Mouse (Mus musculus) mature B cell (primary cell): ENCODE results near the gene Mrps24.

Source experiments
- in situ Hi-C: fragments of 300-500 bp; cut with MboI; formaldehyde crosslinking; loops from 2 replicates; pipeline ENCODE4 v1.14.3; 2019

Gene Mrps24

DNA sequence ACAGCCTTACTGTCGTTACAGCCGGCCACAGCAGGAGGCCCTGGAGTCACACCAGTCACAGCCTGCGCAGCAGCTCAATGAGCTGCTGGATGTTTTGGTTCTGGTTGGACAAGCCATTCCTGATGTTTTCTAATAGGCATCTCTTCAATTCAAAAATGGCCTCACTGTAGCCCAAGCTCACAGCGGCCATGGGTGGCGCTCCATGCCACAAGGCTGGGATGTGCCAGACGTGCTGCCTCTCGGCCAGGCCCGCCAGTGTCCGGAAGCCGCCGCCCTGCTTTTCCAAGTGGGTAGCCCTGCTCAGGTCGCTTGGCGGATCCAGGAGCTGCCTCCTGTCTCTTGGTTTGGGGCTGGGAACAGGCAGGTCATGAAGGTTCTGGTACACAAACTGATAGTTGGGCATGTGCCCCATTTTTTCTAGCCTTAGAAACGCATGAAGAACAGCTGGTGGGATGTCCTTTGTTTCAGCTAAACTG lies at the start of gene Mrps24:
Mrps24 (minus strand) TSS at position 51 of the 476 bp plus-strand sequence.
- in situ Hi-C loops, result no loop called here

DNA sequence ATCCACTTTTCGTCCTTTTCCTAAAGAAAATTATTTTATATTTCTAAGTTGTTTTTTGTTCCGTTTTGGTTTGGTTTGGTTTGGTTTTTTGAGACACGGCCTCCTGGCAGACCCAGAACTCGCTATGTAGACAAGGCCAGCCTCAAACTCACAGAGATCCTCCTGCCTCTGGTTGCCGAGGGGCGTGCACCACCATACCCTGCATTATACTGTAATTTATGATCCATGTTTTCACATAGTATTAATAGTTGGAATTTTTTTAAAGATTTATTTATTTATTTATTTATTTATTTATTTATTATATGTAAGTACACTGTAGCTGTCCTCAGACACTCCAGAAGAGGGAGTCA lies 47.1 kb upstream of the Mrps24 start:
- in situ Hi-C loops, result no loop called here

DNA sequence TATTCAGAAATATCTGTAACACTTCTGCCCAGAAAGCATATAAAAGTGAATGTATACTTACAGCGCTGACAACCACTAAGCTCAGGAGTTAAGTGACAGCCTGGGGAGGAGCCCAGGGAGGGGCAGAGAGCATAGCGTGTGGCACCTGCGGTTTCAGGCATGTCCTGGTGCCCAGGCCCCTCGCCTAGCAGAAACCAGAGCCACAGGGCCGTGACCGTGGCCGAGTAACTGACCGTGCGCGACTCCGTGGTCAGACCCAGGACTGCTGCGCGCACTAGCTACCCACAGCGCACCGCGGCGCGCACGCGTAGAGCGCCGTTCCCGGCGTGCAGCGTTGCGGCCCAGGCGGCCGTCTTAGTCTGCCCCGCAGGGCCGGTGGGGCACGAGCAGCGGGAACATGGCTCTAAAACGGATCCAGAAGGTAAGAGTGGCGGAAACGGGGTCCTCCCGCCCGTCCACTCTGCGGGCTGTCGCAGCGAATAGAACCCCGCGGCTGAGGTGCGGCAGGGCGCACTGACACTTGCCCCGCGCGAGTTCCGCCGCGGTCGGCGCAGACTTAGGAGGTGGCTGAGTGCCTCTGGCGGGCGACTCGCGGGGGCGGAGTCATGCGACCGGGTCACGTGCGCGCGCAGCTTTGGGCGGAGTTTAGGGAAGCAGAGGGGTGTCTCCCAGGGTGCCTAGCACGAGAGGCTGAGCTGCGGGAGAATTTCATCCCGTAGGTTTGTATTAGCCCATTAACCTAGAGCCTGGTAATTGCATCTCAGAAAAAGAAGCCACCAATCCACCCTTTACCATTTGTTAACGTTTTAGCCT lies 46.5 kb upstream of the Mrps24 start, which contains the start of gene Urgcp:
Urgcp (minus strand) TSS at position 557 of the 813 bp plus-strand sequence.
- in situ Hi-C loops, result no loop called here

DNA sequence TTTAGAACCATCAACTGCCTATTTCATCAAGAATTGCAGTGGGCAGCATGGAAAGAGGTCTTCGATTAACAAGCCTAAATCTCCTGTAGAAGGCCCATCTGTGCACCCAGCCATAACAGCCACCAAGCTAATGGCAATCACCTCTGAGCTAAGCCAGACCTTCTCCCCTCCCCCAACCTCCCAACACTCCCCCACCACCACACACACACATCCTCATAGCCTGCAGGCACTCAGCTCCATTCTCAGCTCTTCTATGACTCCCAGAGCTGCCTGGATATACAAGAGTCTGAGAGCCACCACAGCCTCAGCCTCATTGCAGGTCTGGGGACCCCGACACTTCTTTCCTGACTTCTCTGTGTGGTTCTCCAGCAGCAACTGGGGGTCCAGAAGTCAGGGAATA lies 38.3 kb upstream of the Mrps24 start:
- in situ Hi-C loops, result no loop called here

DNA sequence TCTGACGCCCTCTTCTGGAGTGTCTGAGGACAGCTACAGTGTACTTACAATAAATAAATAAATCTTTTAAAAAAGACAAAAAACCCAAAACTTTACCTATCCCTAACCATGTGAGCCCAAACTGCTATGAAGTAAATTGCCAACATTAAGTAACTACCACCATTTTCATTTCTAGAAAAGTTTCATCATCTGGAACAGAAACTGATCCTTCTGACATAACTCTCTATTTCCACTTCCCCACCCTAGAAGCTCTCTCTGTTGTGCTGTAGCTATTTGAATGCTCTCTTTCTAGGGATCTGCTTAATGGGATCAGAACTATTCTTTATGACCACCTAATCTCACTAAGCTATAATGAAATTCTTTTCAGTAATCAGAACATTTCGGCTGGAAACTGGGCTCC lies 29.5 kb upstream of the Mrps24 start:
- in situ Hi-C loops, result no loop called here

DNA sequence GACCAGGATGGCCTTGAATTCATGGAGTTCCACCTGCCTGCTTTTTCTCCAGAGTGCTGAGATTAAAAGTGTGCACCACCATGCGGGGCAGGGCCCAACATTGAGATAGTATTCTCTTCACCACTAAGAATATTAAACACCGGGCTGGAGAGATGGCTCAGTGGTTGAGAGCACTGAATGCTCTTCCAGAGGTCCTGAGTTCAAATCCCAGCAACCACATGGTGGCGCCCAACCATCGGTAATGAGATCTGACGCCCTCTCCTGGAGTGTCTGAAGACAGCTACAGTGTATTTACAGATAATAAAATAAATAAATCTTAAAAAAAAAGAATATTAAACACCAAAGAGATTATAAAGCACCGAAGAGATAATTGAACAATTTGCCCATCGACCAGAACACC lies 26.6 kb upstream of the Mrps24 start:
- in situ Hi-C loops, result no loop called here

DNA sequence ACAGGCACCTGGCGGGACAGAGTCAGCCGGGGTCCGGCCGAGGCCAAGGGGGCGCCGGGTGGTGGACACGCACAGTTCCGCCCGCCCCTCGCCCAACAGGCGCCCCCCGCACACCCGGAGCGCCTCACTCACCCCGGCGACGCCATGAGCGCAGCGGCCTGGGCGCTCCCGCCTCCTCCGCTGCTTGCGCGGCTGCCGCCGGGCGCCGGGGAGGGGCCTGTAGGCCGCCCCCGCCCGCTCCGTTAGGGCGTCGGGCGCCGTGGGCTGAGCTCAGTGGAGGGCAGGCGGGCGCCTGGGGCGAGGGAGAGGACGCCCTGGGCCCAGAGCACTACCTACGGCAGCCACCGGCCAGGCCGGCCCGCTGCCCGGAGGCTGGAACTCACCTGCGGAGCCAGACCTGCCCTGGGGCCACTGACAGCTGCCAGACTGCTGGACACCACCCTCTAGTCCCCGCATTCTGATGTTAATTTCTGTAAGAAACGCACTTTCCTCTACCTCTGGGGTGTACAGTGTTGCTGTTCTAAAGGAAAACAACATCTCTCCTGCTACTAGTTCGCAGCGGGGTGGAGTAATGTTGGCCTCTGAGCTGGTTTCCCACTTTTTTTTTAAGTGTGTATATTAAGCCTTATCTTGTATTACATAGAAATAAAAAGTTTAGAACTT lies 25.6 kb upstream of the Mrps24 start:
- in situ Hi-C loops, result no loop called here

DNA sequence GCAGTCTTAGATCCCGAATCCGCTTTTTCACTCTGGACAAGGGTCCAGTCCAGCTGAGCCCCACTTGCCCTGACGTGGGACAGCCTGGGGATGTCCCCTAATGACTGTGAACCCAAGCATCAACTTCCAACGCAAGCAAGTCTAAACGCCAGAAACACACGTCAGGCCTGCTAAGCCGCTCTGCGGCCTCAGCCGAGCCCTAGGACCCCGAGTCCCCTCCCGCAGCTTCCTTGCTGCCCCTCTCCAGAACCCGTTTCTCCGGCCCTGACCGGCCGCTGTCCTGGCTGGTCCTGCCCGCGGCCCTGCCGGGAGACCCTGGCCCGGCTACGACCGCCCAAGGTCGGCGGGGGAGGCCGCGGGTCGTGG lies 25.1 kb upstream of the Mrps24 start:
- in situ Hi-C loops, result no loop called here

DNA sequence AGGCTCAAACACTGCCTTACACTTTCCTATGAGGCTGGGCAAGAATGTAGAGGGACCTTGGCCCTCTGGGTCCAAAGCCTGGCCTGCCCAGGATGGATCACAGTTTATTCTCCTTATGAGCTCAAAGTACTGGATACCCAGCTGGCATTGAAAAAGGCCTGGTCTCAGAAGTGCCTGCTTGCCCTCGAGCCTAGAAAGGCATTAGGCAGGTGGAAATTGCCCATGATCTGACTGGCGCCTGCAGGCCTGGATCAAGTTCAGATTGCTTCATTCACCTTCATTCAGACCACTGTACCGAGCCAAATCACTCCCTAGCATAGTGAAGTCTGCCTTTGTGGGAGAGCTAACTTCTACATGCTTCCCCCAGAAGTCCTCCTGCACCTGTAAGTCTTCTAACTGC lies 24.4 kb upstream of the Mrps24 start:
- in situ Hi-C loops, result no loop called here

DNA sequence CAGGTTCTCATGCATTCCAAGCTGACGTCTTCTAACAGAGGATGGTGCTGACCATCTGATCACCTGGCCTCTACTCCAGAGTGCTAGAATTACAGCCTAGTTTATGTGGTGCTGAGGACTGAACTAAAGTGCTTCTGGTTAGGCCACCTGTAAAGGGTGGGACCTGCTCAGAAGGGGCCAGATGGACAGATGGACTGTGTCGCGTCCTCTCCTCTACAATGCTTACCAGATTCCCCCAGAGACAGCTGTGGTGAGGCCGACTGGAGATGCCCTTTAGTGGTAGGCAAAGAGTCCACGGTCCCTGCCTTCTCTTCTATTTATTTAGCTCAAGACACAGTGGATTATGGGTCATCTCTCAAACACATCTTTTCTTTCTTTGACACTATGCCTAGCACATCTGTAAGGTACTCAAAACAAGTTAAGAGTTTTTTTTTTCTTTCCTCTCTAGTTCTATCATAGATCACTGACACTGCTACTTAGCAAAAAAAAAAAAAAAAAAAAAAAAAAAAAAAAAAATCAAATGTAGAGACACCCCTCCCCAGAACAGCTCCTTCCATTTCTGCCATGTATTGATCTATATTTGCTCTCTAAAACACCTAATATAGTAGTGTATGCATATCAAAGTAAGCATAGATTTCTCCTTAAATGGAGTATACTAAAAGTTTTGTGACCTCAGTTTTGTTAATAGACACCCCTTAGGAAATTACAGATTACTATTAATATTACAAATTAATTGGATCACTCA lies 23.6 kb upstream of the Mrps24 start:
- in situ Hi-C loops, result no loop called here

DNA sequence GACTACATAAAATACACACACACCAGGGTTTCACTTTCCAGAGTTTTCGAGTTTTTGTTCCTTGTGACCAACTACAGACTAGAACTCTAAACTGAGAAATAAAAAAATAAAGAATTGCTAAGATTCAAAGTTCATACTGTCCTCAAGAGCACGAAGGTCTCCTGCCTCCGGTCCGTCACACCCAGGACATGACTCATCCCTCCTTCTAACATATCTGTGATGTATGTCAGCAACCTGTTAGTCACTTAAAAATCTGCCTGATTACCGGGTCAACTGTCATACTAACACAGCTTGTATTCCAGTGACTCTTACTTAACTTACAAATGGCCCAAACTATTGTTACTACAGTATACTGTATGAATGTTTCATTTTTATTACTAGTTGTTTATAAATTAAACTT lies 21.7 kb upstream of the Mrps24 start:
- in situ Hi-C loops, result no loop called here

DNA sequence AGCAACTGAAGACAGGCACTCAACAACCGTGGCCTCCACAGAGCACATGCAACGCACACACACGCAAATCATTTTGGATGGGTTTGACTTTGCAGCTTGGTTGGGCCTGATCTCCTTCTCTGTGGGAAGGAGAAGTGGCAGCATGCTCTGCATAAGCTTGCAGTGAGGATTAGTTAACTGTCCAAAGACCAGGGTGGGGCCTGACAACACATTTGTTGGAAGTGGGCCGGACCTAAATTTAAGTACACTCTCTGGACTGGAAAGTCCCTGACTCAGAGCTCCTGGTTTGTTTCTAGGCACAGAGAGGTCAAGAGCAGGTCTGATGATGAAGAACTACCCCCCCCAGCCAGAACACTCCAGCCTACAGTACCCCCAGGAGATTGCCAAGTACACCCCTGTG lies 18.8 kb upstream of the Mrps24 start:
- in situ Hi-C loops, result no loop called here

DNA sequence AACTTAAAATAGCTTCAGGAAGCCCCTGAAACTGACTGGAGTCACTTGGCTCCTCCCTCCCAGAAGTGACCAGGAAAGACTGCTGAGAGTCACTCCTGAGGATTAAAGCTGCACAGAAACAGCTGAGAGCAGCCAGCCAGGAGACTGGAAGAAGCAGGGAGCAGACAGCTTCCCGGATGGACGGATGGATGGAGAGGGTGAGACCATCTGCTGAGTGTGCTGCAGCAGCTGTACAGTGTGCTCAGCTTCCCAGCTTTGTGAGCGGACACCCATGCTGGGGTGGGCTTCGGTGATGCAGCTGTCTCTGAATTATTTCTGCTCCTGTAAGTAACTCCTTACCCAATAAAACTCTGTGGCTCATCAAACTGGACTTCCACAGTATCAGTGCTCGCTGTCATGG lies 16.9 kb upstream of the Mrps24 start:
- in situ Hi-C loops, result no loop called here

DNA sequence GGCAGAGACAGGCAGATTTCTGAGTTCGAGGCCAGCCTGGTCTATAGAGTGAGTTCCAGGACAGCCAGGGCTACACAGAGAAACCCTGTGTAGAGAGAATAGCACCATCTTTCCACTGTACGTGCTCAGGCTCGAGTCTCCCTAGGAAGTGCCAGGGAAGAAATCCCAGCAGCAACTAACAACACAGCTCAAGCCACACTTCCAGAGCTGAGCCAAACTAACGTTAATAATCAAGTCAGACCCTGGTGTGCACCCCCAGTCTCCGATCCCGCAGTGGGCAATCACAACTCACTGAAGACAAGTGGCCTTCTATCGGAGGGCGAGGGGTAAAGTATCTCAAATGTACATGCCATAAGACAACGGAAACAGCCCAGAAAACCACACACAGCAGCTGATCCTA lies 14.1 kb upstream of the Mrps24 start:
- in situ Hi-C loops, result no loop called here

DNA sequence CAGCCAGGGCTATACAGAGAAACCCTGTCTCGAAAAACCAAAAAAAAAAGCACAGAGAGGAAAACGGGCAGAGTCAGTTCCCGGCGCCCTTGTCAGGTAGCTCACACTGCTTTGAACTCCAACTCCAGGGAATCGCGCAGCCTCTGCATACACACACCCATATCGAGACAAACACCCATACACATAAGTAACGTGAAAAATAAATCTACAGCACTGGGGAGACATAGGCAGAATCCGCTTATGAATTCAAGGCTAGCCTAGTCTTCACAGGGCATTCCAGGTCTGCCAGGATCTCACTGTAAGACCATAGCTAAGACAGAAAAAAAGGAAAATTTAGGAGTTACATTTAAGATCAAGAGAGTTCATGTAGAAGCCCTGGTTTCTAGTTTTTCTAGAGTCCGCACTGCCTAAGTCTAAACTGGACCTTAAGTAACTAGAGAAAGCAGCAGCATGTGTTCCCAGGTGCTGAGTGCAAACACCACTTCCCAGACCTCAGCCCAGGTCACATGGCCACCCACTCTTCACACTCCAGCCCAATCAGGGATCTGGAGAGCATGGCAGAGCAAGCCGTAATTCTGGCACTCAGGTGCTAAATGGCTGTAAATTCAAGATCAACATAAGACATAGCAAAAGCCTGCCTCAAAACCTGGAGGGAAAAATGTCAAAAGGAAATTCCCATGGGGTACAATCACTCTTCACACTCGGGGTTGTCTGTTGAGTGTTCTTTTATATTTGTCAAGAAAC lies 3.3 kb upstream of the Mrps24 start:
- in situ Hi-C loops, result no loop called here

DNA sequence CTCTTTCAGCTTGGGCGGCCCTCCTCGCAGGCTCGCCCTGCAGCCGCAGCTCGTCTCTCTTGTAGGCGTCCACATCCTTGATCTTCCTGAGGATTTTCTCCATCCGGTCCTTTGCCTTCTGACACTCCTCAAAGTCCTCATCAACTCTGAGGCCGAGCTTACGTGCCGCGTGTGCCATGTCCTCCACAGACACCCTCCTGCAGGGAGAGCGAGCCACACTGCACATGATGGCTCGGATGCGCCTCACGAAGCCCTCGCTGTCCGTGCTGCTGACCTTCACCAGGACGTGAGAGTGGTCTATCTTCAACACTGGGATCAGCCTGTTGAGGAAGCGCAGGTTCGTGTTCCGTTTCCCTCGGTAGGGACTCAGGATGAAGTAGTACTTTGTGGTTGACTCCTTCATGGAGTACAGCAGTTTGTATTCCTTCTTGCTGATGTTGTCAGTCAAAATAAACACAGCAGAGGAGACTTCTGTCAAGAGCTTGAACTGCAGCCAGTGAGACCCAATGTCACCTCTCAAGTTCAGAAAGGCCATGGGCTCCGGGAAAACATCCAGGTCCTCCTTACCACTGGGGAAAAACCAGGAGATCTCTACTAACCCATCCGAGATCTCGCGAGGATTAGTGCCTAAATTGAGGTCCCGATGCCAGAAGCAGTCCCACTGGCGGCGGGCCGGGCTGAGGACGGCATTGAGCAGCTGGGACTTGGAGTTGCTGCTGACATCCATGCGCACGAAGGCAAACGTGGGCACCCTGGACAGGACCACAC lies 1.6 kb upstream of the Mrps24 start:
- in situ Hi-C loops, result no loop called here

DNA sequence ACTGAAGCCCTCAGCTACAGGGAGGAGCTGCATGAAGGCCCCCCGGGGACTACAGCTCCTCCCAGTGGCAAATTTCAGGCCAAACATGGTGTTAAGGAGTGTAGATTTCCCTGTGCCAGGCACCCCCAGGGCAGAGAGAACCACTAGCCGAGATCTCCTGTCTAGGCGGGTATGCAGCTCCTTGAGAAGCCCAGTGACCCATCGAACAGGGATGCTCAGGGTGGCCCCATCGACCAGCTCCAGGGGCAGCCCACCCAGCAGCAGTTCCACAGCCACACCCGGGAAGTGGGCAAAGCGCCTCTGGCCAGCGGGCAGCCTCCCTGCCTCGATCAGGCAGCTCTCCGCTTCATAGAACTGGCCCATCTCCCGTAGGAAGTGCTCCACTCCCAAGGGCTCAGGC lies 766 bp upstream of the Mrps24 start:
- in situ Hi-C loops, result no loop called here

DNA sequence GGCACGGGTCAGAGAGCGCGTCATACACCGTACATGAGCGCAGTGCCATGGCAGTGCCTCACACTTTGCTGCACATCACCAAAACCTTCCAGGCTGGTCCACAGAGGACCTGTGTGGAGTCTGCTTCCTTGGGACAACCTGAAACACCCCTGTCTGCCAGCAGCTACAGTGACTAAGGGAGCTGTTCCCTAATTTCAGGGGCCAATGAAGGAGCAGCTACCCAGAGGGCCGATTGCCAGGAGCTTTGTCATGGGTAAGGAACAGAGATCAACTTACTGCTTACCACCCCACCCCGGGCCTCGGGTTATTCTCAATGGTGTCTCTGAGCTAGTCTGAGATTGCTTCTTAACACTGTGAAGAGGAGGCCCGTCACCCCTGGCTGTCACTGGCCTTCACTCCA lies 301 bp downstream of the Mrps24 start:
- in situ Hi-C loops, result no loop called here

DNA sequence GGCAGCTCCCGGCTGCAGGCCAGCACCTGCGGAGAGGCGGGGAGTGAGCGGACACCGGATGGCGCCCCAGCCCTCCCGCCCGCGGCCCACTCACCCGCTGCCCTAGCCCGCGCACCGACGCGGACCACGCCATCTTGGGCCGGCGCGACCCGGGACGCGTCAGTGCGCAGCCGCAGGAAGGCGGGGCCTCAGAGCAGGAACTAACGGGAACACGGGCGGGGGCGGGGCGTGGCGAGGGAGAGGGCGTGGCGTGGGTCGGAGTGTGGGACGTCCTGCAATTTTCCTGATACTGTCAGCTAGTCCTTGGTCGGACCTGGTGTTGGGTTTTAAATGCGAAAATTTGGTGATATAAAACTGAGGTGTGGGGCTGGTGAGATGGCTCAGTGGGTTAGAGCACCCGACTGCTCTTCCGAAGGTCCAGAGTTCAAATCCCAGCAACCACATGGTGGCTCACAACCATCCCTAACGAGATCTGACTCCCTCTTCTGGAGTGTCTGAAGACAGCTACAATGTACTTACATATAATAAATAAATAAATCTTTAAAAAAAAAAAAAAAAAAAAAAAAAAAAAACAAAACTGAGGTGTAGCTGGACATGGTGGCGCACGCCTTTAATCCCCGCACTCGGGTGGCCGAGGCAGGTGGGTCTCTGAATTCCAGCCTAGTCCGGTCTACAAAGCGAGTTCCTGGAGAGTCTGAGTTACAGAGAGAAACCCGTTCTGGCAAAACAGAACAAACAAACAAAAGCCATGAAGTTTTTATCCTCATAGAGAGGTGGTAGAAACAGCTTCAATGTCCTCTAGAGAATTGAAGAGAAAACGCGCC lies 7.7 kb downstream of the Mrps24 start:
- in situ Hi-C loops, result no loop called here

DNA sequence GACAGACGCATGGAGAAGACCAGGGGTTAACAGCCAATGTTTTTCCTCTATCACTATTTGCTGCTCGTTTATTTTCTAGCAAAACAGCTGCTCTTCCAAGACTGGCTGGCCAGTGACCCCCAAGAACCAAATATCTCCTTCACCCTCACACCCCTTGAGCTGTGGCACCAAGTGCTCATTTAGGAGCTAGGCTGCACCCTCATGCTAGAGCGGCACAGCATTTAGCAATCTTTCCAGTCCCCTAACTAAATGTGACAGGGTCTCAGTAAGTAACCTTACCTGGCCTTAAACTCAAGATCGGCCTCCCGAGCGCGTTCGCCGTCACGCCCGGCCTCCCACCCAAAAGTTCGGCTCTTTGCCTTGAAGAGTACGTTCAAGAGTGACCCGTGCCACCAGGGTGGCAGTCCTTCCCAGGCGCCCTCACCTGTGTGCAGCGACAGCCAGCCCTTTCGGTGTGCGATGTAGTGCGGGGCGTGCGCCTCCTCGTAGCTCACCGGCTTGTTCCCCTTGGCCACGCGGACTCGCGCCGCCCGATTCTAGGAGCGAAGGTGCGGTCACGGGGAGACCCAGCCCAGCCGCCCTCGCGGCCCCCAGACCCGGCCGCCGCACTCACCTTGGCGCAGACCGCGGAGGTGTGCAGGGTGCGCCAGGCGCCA lies 8.5 kb downstream of the Mrps24 start:
- in situ Hi-C loops, result no loop called here
